Mouse (Mus musculus): ENCODE measurements around the gene Nanos3.

- TF ChIP-seq GATA1 (IDR thresholded peaks at IDR 0.05; ENCODE audit: borderline replicate concordance, low read length), result no peak
- TF ChIP-seq FLI1 (IDR thresholded peaks at IDR 0.05; ENCODE audit: low read length), result no peak
Measured at GRCm38 (mm10) chr8:84213277-84213676, 28.3 kb upstream of the Nanos3 start.
